Mouse (Mus musculus) heart, embryonic 14.5 days (tissue): ENCODE data around the gene Slc3a2. TPM values are rescaled to one million over a fixed set of nuclear protein-coding genes. Genes with fewer than 3 reads are reported as not detected.

Source experiments
- ATAC-seq: fragments of 200-750 bp; cut with Nextera tagmentation; 2 replicates; pipeline ENCODE4 v1.8.0; 2017; ENCODE audit warnings: low read depth, moderate TSS enrichment; ENCODE audit not compliant: insufficient number of reproducible peaks, insufficient read depth, low FRiP score
- H3K27ac ChIP-seq, 2 experiments: fragments of 200-500 bp in 1 of 2; fragments of 300-500 bp in 1 of 2; sonication (generic) in 1 of 2; replicated peaks in 1 of 2; 2 replicates each; pipeline ENCODE4 v1.5.1; 2012 to 2014; ENCODE audit warnings: low read depth in 2 of 2, low read length in 2 of 2, control low read depth in 1 of 2, mild to moderate bottlenecking in 1 of 2, mixed read lengths in 1 of 2; ENCODE audit not compliant: control insufficient read depth in 1 of 2, insufficient read depth in 1 of 2
- H3K27me3 ChIP-seq: fragments of 300-500 bp; sonication (generic); 2 replicates; pipeline ENCODE4 v1.6.1; 2014; ENCODE audit warnings: mild to moderate bottlenecking, low read length, control low read depth; ENCODE audit not compliant: control insufficient read depth, insufficient read depth
- H3K36me3 ChIP-seq: fragments of 300-500 bp; sonication (generic); 2 replicates; pipeline ENCODE4 v1.6.1; 2014; ENCODE audit warnings: mild to moderate bottlenecking, control low read depth, low read length, mixed read lengths; ENCODE audit not compliant: control insufficient read depth, insufficient read depth
- H3K4me1 ChIP-seq, 2 experiments: fragments of 200-500 bp in 1 of 2; fragments of 300-500 bp in 1 of 2; sonication (generic) in 1 of 2; 2 replicates each; pipeline ENCODE4 v1.6.1; 2012 to 2014; ENCODE audit warnings: low read length in 2 of 2, control low read depth in 1 of 2, mixed read lengths in 1 of 2; ENCODE audit not compliant: control insufficient read depth in 2 of 2, insufficient read depth in 2 of 2
- H3K4me2 ChIP-seq: fragments of 300-500 bp; sonication (generic); 2 replicates; pipeline ENCODE4 v1.6.1; 2014; ENCODE audit warnings: mild to moderate bottlenecking, low read length
- H3K4me3 ChIP-seq, 2 experiments: fragments of 200-500 bp in 1 of 2; fragments of 300-500 bp in 1 of 2; sonication (generic) in 1 of 2; 2 replicates each; pipeline ENCODE4 v1.5.1; 2012 to 2014; ENCODE audit warnings: low read length in 2 of 2, mild to moderate bottlenecking in 2 of 2, control low read depth in 1 of 2, low read depth in 1 of 2, moderate library complexity in 1 of 2; ENCODE audit not compliant: control insufficient read depth in 1 of 2, insufficient read depth in 1 of 2
- H3K9ac ChIP-seq: fragments of 300-500 bp; sonication (generic); 2 replicates; pipeline ENCODE4 v1.6.1; 2014; ENCODE audit warnings: mild to moderate bottlenecking, low read length
- H3K9me3 ChIP-seq: fragments of 300-500 bp; sonication (generic); 2 replicates; pipeline ENCODE4 v1.6.1; 2016; ENCODE audit warnings: low read length, control low read depth; ENCODE audit not compliant: control insufficient read depth
- WGBS: fragments of 180-500 bp; shearing (Covaris S2); extraction: QIAGEN DNeasy Blood & Tissue Kit; methylation state at CpG from one replicate; pipeline ENCODE4 v1.1.7; 2014; 5-methylcytosine and 5-hydroxymethylcytosine counted together
- polyA plus RNA-seq: library from polyadenylated mRNA; unstranded; fragments of >200 nt; fragmentation: Nextera tagmentation; extraction: Ambion mirVana; gene quantifications from 2 replicates; pipeline ENCODE4 v1.2.1, GENCODE M21; 2014

Gene Slc3a2
- polyA plus RNA-seq, 1 experiment from 2014 or later: 65.7 TPM

DNA sequence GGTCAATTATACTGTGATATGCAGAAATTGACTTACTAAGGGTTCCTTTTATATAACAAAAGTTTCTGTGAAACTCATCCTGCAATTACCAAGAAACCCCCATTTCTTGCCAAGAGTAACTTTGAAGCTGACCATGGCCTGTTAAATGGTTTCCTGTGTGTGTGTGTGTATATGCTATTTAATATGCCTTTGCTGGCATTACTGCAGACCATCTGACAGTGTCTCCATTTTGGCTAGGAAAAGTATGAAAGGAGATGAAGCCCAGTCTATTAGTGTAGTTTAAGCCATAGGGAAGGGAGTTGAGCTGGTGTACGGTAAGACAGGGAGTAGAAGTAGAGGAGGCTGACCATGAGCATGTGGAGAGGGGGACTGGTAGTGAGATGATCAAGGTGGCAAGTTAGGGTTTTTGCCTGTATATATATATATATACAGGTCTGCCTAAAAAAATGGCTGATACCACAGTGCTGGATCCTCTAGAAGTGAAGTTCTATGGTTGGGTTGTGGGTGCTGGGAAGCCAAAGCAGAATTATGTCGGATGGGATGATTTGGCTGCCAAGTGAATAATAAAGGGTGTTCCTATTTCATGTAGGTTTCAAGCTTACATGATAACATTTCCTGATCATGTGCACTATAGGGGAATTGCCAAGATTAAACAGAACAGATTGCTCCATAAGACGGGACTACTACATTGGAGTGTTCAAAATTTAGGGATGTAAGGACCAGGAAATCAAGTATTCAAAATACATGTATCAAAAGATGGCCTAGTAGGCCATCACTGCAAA lies 3.6 kb upstream of the Slc3a2 start:
- Histone ChIP-seq H3K36me3 (peaks cover 30% of the 10 kb centered on the region), H3K27me3 (no peaks in the 10 kb centered on the region), H3K4me3 (no peak overlapping the region), H3K4me1 (peaks cover 2 to 24% of the 10 kb centered on the region in 2 experiments; a peak in 3 of 4 replicates), H3K9ac (no peak overlapping the region), H3K27ac (no peak overlapping the region), H3K4me2 (no peak overlapping the region), H3K9me3 (no peaks in the 10 kb centered on the region)
- 32% methylated on average over 3 of the region's 3 CpGs for WGBS
- ATAC-seq: no peak

- H3K9me3 ChIP-seq: no peaks in the 10 kb centered on the region
- peaks cover 30% of the 10 kb centered on the region for H3K36me3 ChIP-seq
- peaks cover 2 to 29% of the 10 kb centered on the region in 2 experiments; a peak in 3 of 4 replicates for H3K4me1 ChIP-seq
- no peak for ATAC-seq
- H3K4me2 ChIP-seq: peak overlapping the region; percentile 79
- H3K9ac ChIP-seq: peak overlapping the region; percentile 95
- 65% methylated on average over 4 of the region's 4 CpGs for WGBS
- H3K4me3 ChIP-seq: peak overlapping the region in 1 of 2 experiments; percentile 73; a peak in 2 of 4 replicates
- H3K27me3 ChIP-seq: no peaks in the 10 kb centered on the region
- H3K27ac ChIP-seq: peak overlapping the region in 1 of 2 experiments; percentile 27; a peak in 1 of 4 replicates
Observed at GRCm38 (mm10) chr19:8725081-8725613, 2.0 kb upstream of the Slc3a2 start.

GRCm38 (mm10) chr19:8724392-8724791 lies 1.2 kb upstream of the Slc3a2 start:
- 0% methylated on average over 2 of the region's 2 CpGs for WGBS
- Histone ChIP-seq H3K4me3 (peak overlapping the region; percentile 73 to 91; a peak in 3 of 4 replicates), H3K36me3 (peaks cover 30% of the 10 kb centered on the region), H3K9ac (peak overlapping the region; percentile 95), H3K9me3 (no peaks in the 10 kb centered on the region), H3K27me3 (no peaks in the 10 kb centered on the region), H3K27ac (peak overlapping the region in 1 of 2 experiments; percentile 88; a peak in 1 of 4 replicates), H3K4me1 (peaks cover 2 to 29% of the 10 kb centered on the region in 2 experiments; a peak in 3 of 4 replicates), H3K4me2 (peak overlapping the region; percentile 79)
- ATAC-seq: no peak

GRCm38 (mm10) chr19:8723574-8724346 lies 591 bp upstream of the Slc3a2 start:
- Histone ChIP-seq H3K9me3 (no peaks in the 10 kb centered on the region), H3K9ac (peak overlapping the region; percentile 95), H3K4me3 (peak overlapping the region; percentile 73 to 91), H3K27ac (peak overlapping the region; percentile 86 to 88), H3K4me2 (peak overlapping the region; percentile 79), H3K27me3 (no peaks in the 10 kb centered on the region), H3K4me1 (peaks cover 2 to 29% of the 10 kb centered on the region in 2 experiments; a peak in 3 of 4 replicates), H3K36me3 (peaks cover 30% of the 10 kb centered on the region)
- no peak for ATAC-seq
- WGBS: 1% methylated on average over 20 of the region's 20 CpGs

GRCm38 (mm10) chr19:8722559-8722906 lies 636 bp downstream of the Slc3a2 start:
- Histone ChIP-seq H3K9me3 (no peaks in the 10 kb centered on the region), H3K4me2 (peak overlapping the region; percentile 88), H3K9ac (peak overlapping the region; percentile 87), H3K36me3 (peaks cover 30% of the 10 kb centered on the region), H3K4me1 (peaks cover 2 to 29% of the 10 kb centered on the region in 2 experiments; a peak in 3 of 4 replicates), H3K27ac (peak overlapping the region; percentile 95 to 99), H3K4me3 (peak overlapping the region; percentile 73 to 89), H3K27me3 (no peaks in the 10 kb centered on the region)
- 0% methylated on average over 5 of the region's 5 CpGs for WGBS
- no peak for ATAC-seq

DNA sequence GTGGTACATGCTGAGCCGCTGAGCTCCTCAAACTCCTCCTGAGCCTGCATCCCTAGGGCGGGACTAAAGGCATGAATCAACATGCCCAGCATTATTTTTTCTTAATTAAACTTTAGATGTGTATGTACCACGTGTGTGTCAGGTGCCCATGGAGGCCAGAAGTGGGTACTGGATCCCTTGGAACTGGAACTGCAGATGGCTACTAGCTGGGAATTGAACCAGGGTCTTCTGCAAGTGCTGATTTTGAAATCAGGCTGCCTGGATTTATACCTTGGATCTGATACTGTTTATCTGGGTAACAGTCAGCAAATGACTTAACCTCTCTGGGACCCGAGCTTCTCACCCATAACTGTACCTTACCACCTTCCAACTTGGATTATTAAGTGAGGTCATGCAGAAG lies 1.1 kb downstream of the Slc3a2 start:
- peak overlapping the region; percentile 87 for H3K9ac ChIP-seq
- H3K4me2 ChIP-seq: peak overlapping the region; percentile 88
- ATAC-seq: no peak
- H3K4me1 ChIP-seq: peaks cover 2 to 29% of the 10 kb centered on the region in 2 experiments; a peak in 3 of 4 replicates
- H3K27ac ChIP-seq: peak overlapping the region in 1 of 2 experiments; percentile 95; a peak in 2 of 4 replicates
- no peaks in the 10 kb centered on the region for H3K9me3 ChIP-seq
- peaks cover 29% of the 10 kb centered on the region for H3K36me3 ChIP-seq
- no peaks in the 10 kb centered on the region for H3K27me3 ChIP-seq
- H3K4me3 ChIP-seq: peak overlapping the region in 1 of 2 experiments; percentile 73; a peak in 2 of 4 replicates
- 66% methylated on average over 4 of the region's 4 CpGs for WGBS

DNA sequence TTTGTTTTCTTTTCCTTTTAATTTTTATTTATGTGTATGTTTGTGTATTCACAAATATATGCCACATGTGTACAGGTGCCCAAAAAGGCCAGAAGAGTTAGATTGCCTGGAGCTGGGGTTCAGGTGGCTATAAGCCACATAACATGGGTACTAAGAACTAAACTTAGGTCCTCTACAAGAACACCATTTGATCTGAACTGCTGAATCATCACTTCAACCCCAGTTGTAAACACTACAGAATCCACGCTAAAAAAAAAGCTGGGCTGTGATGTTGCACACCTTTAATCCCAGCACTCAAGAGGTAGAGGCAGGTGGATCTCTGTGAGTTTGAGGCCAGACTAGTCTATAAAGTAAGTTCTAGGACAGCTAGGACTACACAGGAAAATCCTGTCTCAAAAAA lies 1.8 kb downstream of the Slc3a2 start:
- Histone ChIP-seq H3K27me3 (no peaks in the 10 kb centered on the region), H3K4me1 (peaks cover 2 to 29% of the 10 kb centered on the region in 2 experiments; a peak in 3 of 4 replicates), H3K4me3 (no peak overlapping the region), H3K27ac (no peak overlapping the region), H3K36me3 (peaks cover 23% of the 10 kb centered on the region), H3K9me3 (no peaks in the 10 kb centered on the region), H3K4me2 (no peak overlapping the region), H3K9ac (peak overlapping the region; percentile 38; the same call in 1 of the 2 replicates)
- 69% methylated on average over 1 of the region's 1 CpGs for WGBS
- ATAC-seq: no peak
